In the genomic region with DNA sequence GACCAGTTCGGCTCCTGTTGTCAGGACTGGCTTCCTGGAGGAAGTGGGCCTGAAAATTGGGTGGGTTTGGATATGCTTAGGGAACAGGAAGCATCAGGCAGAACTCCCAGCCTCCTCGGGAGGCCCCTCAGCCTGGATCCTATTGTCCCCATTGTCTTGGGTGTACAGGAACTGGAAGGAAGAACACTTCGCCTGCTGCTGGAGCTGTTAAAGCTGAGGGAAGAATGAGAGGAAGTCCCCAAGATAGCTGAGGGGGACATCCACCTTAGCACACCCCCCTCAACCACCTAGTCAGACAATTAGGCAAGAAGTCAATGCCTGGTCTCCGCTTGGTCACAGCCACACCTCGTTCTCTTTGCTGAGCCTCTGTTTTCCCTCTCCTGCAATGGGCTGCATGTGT, we compare ENCODE assay signal across 17 mouse cellular contexts. TPM values are rescaled to one million over a fixed set of nuclear protein-coding genes. Genes with fewer than 3 reads are reported as not detected.
DNase-seq lines count a peak whose midpoint lies in the region; ATAC-seq and TF ChIP-seq lines count a peak whose summit lies in the region.
"Had no signal": no experiment of that assay in that cellular context is flagged by ENCODE, and none has a peak within 500 bp of the region (broad histone marks: within the 10 kb centered on the region; RNA-seq: fewer than 3 reads in every experiment).

No protein-coding gene starts in this region.

- ATAC-seq in embryonic facial prominence, embryonic 14.5 days (ENCODE audit: low read depth): no peak
- 0 out of 2 replicates have a peak, but pooled peaks have one; percentile 3 for ATAC-seq in heart, embryonic 16.5 days (replicated peaks; ENCODE audit: extremely low read depth, insufficient read depth, low FRiP score)
- ATAC-seq in liver, embryonic 11.5 days (replicated peaks; ENCODE audit: low FRiP score): no peak
- ATAC-seq: forebrain, embryonic 15.5 days had no signal

- intact Hi-C loops in left cerebral cortex, postnatal 36 days (cut with DNase I): no loop called here

- H3K9ac ChIP-seq in embryonic facial prominence, embryonic 14.5 days (ENCODE audit: low read depth, low read length): no peak overlapping the region
- H3K9ac ChIP-seq in heart, embryonic 16.5 days (ENCODE audit: low read length): no peak overlapping the region; the same call in 1 of the 2 replicates
- no peak overlapping the region for H3K9ac ChIP-seq in liver, embryonic 11.5 days (ENCODE audit: low read depth, low read length)
- H3K9ac ChIP-seq: forebrain, embryonic 15.5 days had no signal

- TF ChIP-seq POLR2A in kidney, adult 2 months (IDR thresholded peaks at IDR 0.05; ENCODE audit: low read depth, low read length): no peak

- no peaks in the 10 kb centered on the region for H3K36me3 ChIP-seq in kidney, adult 2 months (ENCODE audit: control insufficient read depth, insufficient read depth, low read length)
- H3K36me3 ChIP-seq in embryonic facial prominence, embryonic 14.5 days (ENCODE audit: control insufficient read depth, insufficient read depth, low read length): no peaks in the 10 kb centered on the region
- no peaks in the 10 kb centered on the region for H3K36me3 ChIP-seq in heart, embryonic 16.5 days (ENCODE audit: control insufficient read depth, insufficient read depth)
- no peaks in the 10 kb centered on the region for H3K36me3 ChIP-seq in liver, embryonic 11.5 days (ENCODE audit: control insufficient read depth, insufficient read depth, low read length)
- H3K36me3 ChIP-seq: forebrain, embryonic 15.5 days; G1E had no signal

- DNase-seq in kidney, adult 2 months: peak; percentile 74
- no peak for DNase-seq in kidney, adult 18-20 months
- DNase-seq in embryonic facial prominence, embryonic 14.5 days (ENCODE audit: low spot score): no peak
- DNase-seq in liver, embryonic 11.5 days (ENCODE audit: low spot score): no peak
- DNase-seq in embryo, embryonic 10 days (ENCODE audit: low spot score): no peak
- DNase-seq in left cerebral cortex, postnatal 36 days (ENCODE audit: low spot score in 2 of 2): no peak
- no peak for DNase-seq in gastrocnemius, postnatal 4 days (ENCODE audit: low spot score in 2 of 2)
- DNase-seq: cerebellum, postnatal 25 days had no signal

- H3K4me2 ChIP-seq in embryonic facial prominence, embryonic 14.5 days (ENCODE audit: low read depth, low read length): no peak overlapping the region
- no peak overlapping the region for H3K4me2 ChIP-seq in heart, embryonic 16.5 days (ENCODE audit: low read depth, low read length)
- H3K4me2 ChIP-seq in liver, embryonic 11.5 days: no peak overlapping the region
- H3K4me2 ChIP-seq: forebrain, embryonic 15.5 days had no signal

- peaks cover 24% of the 10 kb centered on the region for H3K4me1 ChIP-seq in kidney, adult 2 months (ENCODE audit: control insufficient read depth, insufficient read depth, low read length)
- peaks cover 78% of the 10 kb centered on the region for H3K4me1 ChIP-seq in embryonic facial prominence, embryonic 14.5 days (ENCODE audit: control insufficient read depth, insufficient read depth, low read length)
- H3K4me1 ChIP-seq in heart, embryonic 16.5 days (ENCODE audit: control insufficient read depth, insufficient read depth, low read length): peaks cover 94% of the 10 kb centered on the region
- peaks cover 86% of the 10 kb centered on the region for H3K4me1 ChIP-seq in liver, embryonic 11.5 days (replicated peaks; ENCODE audit: control insufficient read depth, insufficient read depth, low read length)

- no peaks in the 10 kb centered on the region for H3K9me3 ChIP-seq in embryonic facial prominence, embryonic 14.5 days (ENCODE audit: control insufficient read depth, low read length)
- H3K9me3 ChIP-seq in heart, embryonic 16.5 days (replicated peaks; ENCODE audit: control insufficient read depth, low read length): no peaks in the 10 kb centered on the region
- H3K9me3 ChIP-seq in liver, embryonic 11.5 days (ENCODE audit: control insufficient read depth, low read length): no peaks in the 10 kb centered on the region
- H3K9me3 ChIP-seq: forebrain, embryonic 15.5 days; G1E had no signal

- TF ChIP-seq CTCF in kidney, adult 2 months (conservative IDR thresholded peaks at IDR 0.05; ENCODE audit: insufficient read depth, insufficient read length, low read depth, low read length): no peak

- WGBS in kidney, adult 2 months: 79% methylated on average over 5 of the region's 5 CpGs
- WGBS in embryonic facial prominence, embryonic 14.5 days: 57% methylated on average over 5 of the region's 5 CpGs
- 62% methylated on average over 5 of the region's 5 CpGs for WGBS in heart, embryonic 16.5 days
- 52% methylated on average over 5 of the region's 5 CpGs for WGBS in liver, embryonic 11.5 days

- H3K27me3 ChIP-seq in kidney, adult 2 months (replicated peaks; ENCODE audit: control insufficient read depth, insufficient read depth, low read length): no peaks in the 10 kb centered on the region
- H3K27me3 ChIP-seq in embryonic facial prominence, embryonic 14.5 days (replicated peaks; ENCODE audit: control insufficient read depth, insufficient read depth, low read length): no peaks in the 10 kb centered on the region
- H3K27me3 ChIP-seq in heart, embryonic 16.5 days (ENCODE audit: control insufficient read depth, insufficient read depth, low read length): no peaks in the 10 kb centered on the region
- H3K27me3 ChIP-seq in liver, embryonic 11.5 days (replicated peaks; ENCODE audit: control insufficient read depth, insufficient read depth, low read length): no peaks in the 10 kb centered on the region
- H3K27me3 ChIP-seq: forebrain, embryonic 15.5 days had no signal

- no peak overlapping the region for H3K4me3 ChIP-seq in kidney, adult 2 months (ENCODE audit: insufficient read depth, low read depth, low read length)
- H3K4me3 ChIP-seq in embryonic facial prominence, embryonic 14.5 days (ENCODE audit: low read depth, low read length): no peak overlapping the region
- H3K4me3 ChIP-seq in heart, embryonic 16.5 days (ENCODE audit: low read length): no peak overlapping the region
- no peak overlapping the region for H3K4me3 ChIP-seq in liver, embryonic 11.5 days (ENCODE audit: low read depth, low read length)
- H3K4me3 ChIP-seq: forebrain, embryonic 15.5 days had no signal

- peak overlapping the region; percentile 69 for H3K27ac ChIP-seq in kidney, adult 2 months (ENCODE audit: insufficient read depth, low read depth, low read length)
- 0 out of 2 replicates have a peak overlapping the region, but pooled peaks have one; percentile 15 for H3K27ac ChIP-seq in embryonic facial prominence, embryonic 14.5 days (replicated peaks; ENCODE audit: low read depth, low read length)
- H3K27ac ChIP-seq in heart, embryonic 16.5 days (ENCODE audit: low read length): peak overlapping the region; percentile 86
- H3K27ac ChIP-seq in liver, embryonic 11.5 days (ENCODE audit: low read depth, low read length): 0 out of 2 replicates have a peak overlapping the region, but pooled peaks have one; percentile 19
- H3K27ac ChIP-seq: forebrain, embryonic 15.5 days had no signal

RNA-seq across cellular contexts. Expression of gene Hspg2, which starts 9.7 kb away (rescaled TPM):
- polyA plus RNA-seq in kidney, adult 2 months (2012; rRNA removed): 29.7 and 34.7 TPM in 2 replicates
- polyA plus RNA-seq in embryonic facial prominence, embryonic 14.5 days (2014; fragmentation: Nextera tagmentation; extraction: Ambion mirVana): 64.8 and 67.2 TPM in 2 replicates
- polyA plus RNA-seq in heart, embryonic 16.5 days (2015; fragmentation: Nextera tagmentation; extraction: Ambion mirVana): 52.0 and 56.3 TPM in 2 replicates
- polyA plus RNA-seq in liver, embryonic 11.5 days (2014; fragmentation: Nextera tagmentation; extraction: Ambion mirVana): 19.9 and 20.8 TPM in 2 replicates
- 1 to 10 TPM; 5.7 to 7.7 TPM for total RNA-seq in left cerebral cortex, postnatal 36 days (2021)
- 100 to 1,000 TPM; 336 to 381 TPM for total RNA-seq in gastrocnemius, postnatal 4 days (2021)
- total RNA-seq: megakaryocyte progenitor cell, adult 5-6 weeks had no signal
- polyA plus RNA-seq: G1E had no signal

RNA-seq across cellular contexts. Expression of gene 1700013G24Rik, which starts 25.2 kb away (rescaled TPM):
- 0.22 and 0.46 TPM in 2 replicates for polyA plus RNA-seq in kidney, adult 2 months (2012; rRNA removed)
- polyA plus RNA-seq in embryonic facial prominence, embryonic 14.5 days (2014; fragmentation: Nextera tagmentation; extraction: Ambion mirVana): 0.17 and 0.46 TPM in 2 replicates
- polyA plus RNA-seq in heart, embryonic 16.5 days (2015; fragmentation: Nextera tagmentation; extraction: Ambion mirVana): not detected in 2 replicates
- polyA plus RNA-seq in liver, embryonic 11.5 days (2014; fragmentation: Nextera tagmentation; extraction: Ambion mirVana): not detected in 2 replicates
- not detected for total RNA-seq in left cerebral cortex, postnatal 36 days (2021)
- total RNA-seq in gastrocnemius, postnatal 4 days (2021): under 1 TPM in 1 of 2 experiments, not detected in 1; 0.34 TPM
- total RNA-seq: adrenal gland, adult 18-20 months; heart, postnatal 14 days; layer of hippocampus, postnatal 14 days; megakaryocyte progenitor cell, adult 5-6 weeks had no signal
- polyA plus RNA-seq: forebrain, embryonic 15.5 days; G1E; neural tube, embryonic 11.5 days; small intestine, adult 2 months had no signal

RNA-seq across cellular contexts. Expression of gene Cela3b, which starts 48.0 kb away (rescaled TPM):
- not detected in 2 replicates for polyA plus RNA-seq in kidney, adult 2 months (2012; rRNA removed)
- polyA plus RNA-seq in embryonic facial prominence, embryonic 14.5 days (2014; fragmentation: Nextera tagmentation; extraction: Ambion mirVana): 0.30 and 0.56 TPM in 2 replicates
- 0.35 TPM in 1 of 2 replicates, not detected in the other for polyA plus RNA-seq in heart, embryonic 16.5 days (2015; fragmentation: Nextera tagmentation; extraction: Ambion mirVana)
- not detected in 2 replicates for polyA plus RNA-seq in liver, embryonic 11.5 days (2014; fragmentation: Nextera tagmentation; extraction: Ambion mirVana)
- not detected for total RNA-seq in left cerebral cortex, postnatal 36 days (2021)
- under 1 TPM in 1 of 2 experiments, not detected in 1; 0.34 TPM for total RNA-seq in gastrocnemius, postnatal 4 days (2021)
- total RNA-seq: adrenal gland, adult 18-20 months; G1E; heart, postnatal 14 days; layer of hippocampus, postnatal 14 days; megakaryocyte progenitor cell, adult 5-6 weeks had no signal
- polyA plus RNA-seq: forebrain, embryonic 15.5 days; G1E; neural tube, embryonic 11.5 days had no signal

Comparison
In these comparisons a context has a peak if more than half of its experiments do, and no peak if none do; other contexts are left out.
1. H3K27ac ChIP-seq: peak in every context shown above with its lines; median percentile 86 in heart, embryonic 16.5 days; 69 in kidney, adult 2 months; 19 in liver, embryonic 11.5 days; 15 in embryonic facial prominence, embryonic 14.5 days.